Mouse (Mus musculus): ENCODE results near the gene Tapbpl. TPM values are rescaled to one million over a fixed set of nuclear protein-coding genes. Genes with fewer than 3 reads are reported as not detected.
A peak's percentile ranks its signal among the peaks of the same experiment; 100 is the strongest.

Tapbpl gene
- polyA plus RNA-seq, 1 experiment, result 45.1 TPM

GRCm38 (mm10) chr6:125232516-125232915, 856 bp upstream of the Tapbpl start:
- no peak overlapping the region for H3K4me3 ChIP-seq (ENCODE audit: low read depth, low read length)
- peaks cover 11% of the 10 kb centered on the region; the same call in 1 of the 2 replicates for H3K4me1 ChIP-seq (ENCODE audit: control insufficient read depth, insufficient read depth, insufficient read length, low read length)
- peak overlapping the region; percentile 94 for H3K27ac ChIP-seq (ENCODE audit: insufficient read depth, low read depth, low read length)
- H3K36me3 ChIP-seq (ENCODE audit: control insufficient read depth, insufficient read depth, low read length), result peaks cover 15% of the 10 kb centered on the region
- H3K27me3 ChIP-seq (ENCODE audit: control insufficient read depth, insufficient read depth, low read length), result no peaks in the 10 kb centered on the region
- TF ChIP-seq CTCF (IDR thresholded peaks at IDR 0.05; ENCODE audit: extremely low read depth, insufficient read length, insufficient replicate concordance, low read depth, low read length) (no peak), POLR2A (IDR thresholded peaks at IDR 0.05; ENCODE audit: low read depth, low read length) (no peak)
- 72% methylated on average over 6 of the region's 6 CpGs for WGBS

GRCm38 (mm10) chr6:125232045-125232437, 381 bp upstream of the Tapbpl start:
- peak overlapping the region; percentile 94 for H3K27ac ChIP-seq (ENCODE audit: insufficient read depth, low read depth, low read length)
- TF ChIP-seq POLR2A (IDR thresholded peaks at IDR 0.05; ENCODE audit: low read depth, low read length), result no peak
- TF ChIP-seq CTCF (IDR thresholded peaks at IDR 0.05; ENCODE audit: extremely low read depth, insufficient read length, insufficient replicate concordance, low read depth, low read length), result no peak
- peak overlapping the region; percentile 80 for H3K4me3 ChIP-seq (ENCODE audit: low read depth, low read length)
- H3K27me3 ChIP-seq (ENCODE audit: control insufficient read depth, insufficient read depth, low read length), result no peaks in the 10 kb centered on the region
- peaks cover 17% of the 10 kb centered on the region for H3K36me3 ChIP-seq (ENCODE audit: control insufficient read depth, insufficient read depth, low read length)
- H3K4me1 ChIP-seq (ENCODE audit: control insufficient read depth, insufficient read depth, insufficient read length, low read length), result peaks cover 11% of the 10 kb centered on the region; the same call in 1 of the 2 replicates
- WGBS, result 16% methylated on average over 4 of the region's 4 CpGs

GRCm38 (mm10) chr6:125230571-125230970, 1.1 kb downstream of the Tapbpl start:
- Histone ChIP-seq H3K36me3 (ENCODE audit: control insufficient read depth, insufficient read depth, low read length) (peaks cover 30% of the 10 kb centered on the region), H3K27me3 (ENCODE audit: control insufficient read depth, insufficient read depth, low read length) (no peaks in the 10 kb centered on the region), H3K4me3 (ENCODE audit: low read depth, low read length) (peak overlapping the region; percentile 32), H3K27ac (ENCODE audit: insufficient read depth, low read depth, low read length) (no peak overlapping the region; the same call in 1 of the 2 replicates), H3K4me1 (ENCODE audit: control insufficient read depth, insufficient read depth, insufficient read length, low read length) (peaks cover 11% of the 10 kb centered on the region; the same call in 1 of the 2 replicates)
- TF ChIP-seq POLR2A (IDR thresholded peaks at IDR 0.05; ENCODE audit: low read depth, low read length), result no peak
- no peak for TF ChIP-seq CTCF (IDR thresholded peaks at IDR 0.05; ENCODE audit: extremely low read depth, insufficient read length, insufficient replicate concordance, low read depth, low read length)
- WGBS, result 56% methylated on average over 9 of the region's 9 CpGs

GRCm38 (mm10) chr6:125225518-125226115, 6.0 kb downstream of the Tapbpl start:
- H3K4me1 ChIP-seq (ENCODE audit: control insufficient read depth, insufficient read depth, insufficient read length, low read length), result peaks cover 2% of the 10 kb centered on the region; the same call in 1 of the 2 replicates
- H3K27me3 ChIP-seq (ENCODE audit: control insufficient read depth, insufficient read depth, low read length), result no peaks in the 10 kb centered on the region
- no peak overlapping the region for H3K4me3 ChIP-seq (ENCODE audit: low read depth, low read length)
- H3K36me3 ChIP-seq (ENCODE audit: control insufficient read depth, insufficient read depth, low read length), result peaks cover 53% of the 10 kb centered on the region
- no peak overlapping the region for H3K27ac ChIP-seq (ENCODE audit: insufficient read depth, low read depth, low read length)
- WGBS, result 87% methylated on average over 5 of the region's 5 CpGs
- TF ChIP-seq CTCF (IDR thresholded peaks at IDR 0.05; ENCODE audit: extremely low read depth, insufficient read length, insufficient replicate concordance, low read depth, low read length), result peak; percentile 30; the same call in 1 of the 2 replicates
- TF ChIP-seq POLR2A (IDR thresholded peaks at IDR 0.05; ENCODE audit: low read depth, low read length), result no peak

GRCm38 (mm10) chr6:125222577-125222976, 9.1 kb downstream of the Tapbpl start:
- 71% methylated on average over 3 of the region's 3 CpGs for WGBS
- Histone ChIP-seq H3K27me3 (ENCODE audit: control insufficient read depth, insufficient read depth, low read length) (no peaks in the 10 kb centered on the region), H3K4me3 (ENCODE audit: low read depth, low read length) (no peak overlapping the region), H3K4me1 (ENCODE audit: control insufficient read depth, insufficient read depth, insufficient read length, low read length) (no peaks in the 10 kb centered on the region), H3K27ac (ENCODE audit: insufficient read depth, low read depth, low read length) (peak overlapping the region; percentile 52), H3K36me3 (ENCODE audit: control insufficient read depth, insufficient read depth, low read length) (peaks cover 49% of the 10 kb centered on the region)
- TF ChIP-seq POLR2A (IDR thresholded peaks at IDR 0.05; ENCODE audit: low read depth, low read length) (no peak), CTCF (IDR thresholded peaks at IDR 0.05; ENCODE audit: extremely low read depth, insufficient read length, insufficient replicate concordance, low read depth, low read length) (no peak)

GRCm38 (mm10) chr6:125222146-125222545, 9.5 kb downstream of the Tapbpl start:
- H3K27ac ChIP-seq (ENCODE audit: insufficient read depth, low read depth, low read length), result peak overlapping the region; percentile 52; the same call in 1 of the 2 replicates
- TF ChIP-seq POLR2A (IDR thresholded peaks at IDR 0.05; ENCODE audit: low read depth, low read length) (no peak), CTCF (IDR thresholded peaks at IDR 0.05; ENCODE audit: extremely low read depth, insufficient read length, insufficient replicate concordance, low read depth, low read length) (no peak)
- no peaks in the 10 kb centered on the region for H3K27me3 ChIP-seq (ENCODE audit: control insufficient read depth, insufficient read depth, low read length)
- 37% methylated on average over 2 of the region's 2 CpGs for WGBS
- no peak overlapping the region for H3K4me3 ChIP-seq (ENCODE audit: low read depth, low read length)
- no peaks in the 10 kb centered on the region for H3K4me1 ChIP-seq (ENCODE audit: control insufficient read depth, insufficient read depth, insufficient read length, low read length)
- peaks cover 47% of the 10 kb centered on the region for H3K36me3 ChIP-seq (ENCODE audit: control insufficient read depth, insufficient read depth, low read length)

GRCm38 (mm10) chr6:125221115-125221745, 10.4 kb downstream of the Tapbpl start:
- H3K27me3 ChIP-seq (ENCODE audit: control insufficient read depth, insufficient read depth, low read length), result no peaks in the 10 kb centered on the region
- H3K36me3 ChIP-seq (ENCODE audit: control insufficient read depth, insufficient read depth, low read length), result peaks cover 39% of the 10 kb centered on the region
- H3K4me3 ChIP-seq (ENCODE audit: low read depth, low read length), result no peak overlapping the region
- 95% methylated on average over 20 of the region's 20 CpGs for WGBS
- H3K4me1 ChIP-seq (ENCODE audit: control insufficient read depth, insufficient read depth, insufficient read length, low read length), result no peaks in the 10 kb centered on the region
- 0 out of 2 replicates have a peak overlapping the region, but pooled peaks have one; percentile 0 for H3K27ac ChIP-seq (ENCODE audit: insufficient read depth, low read depth, low read length)
- TF ChIP-seq POLR2A (IDR thresholded peaks at IDR 0.05; ENCODE audit: low read depth, low read length) (no peak), CTCF (IDR thresholded peaks at IDR 0.05; ENCODE audit: extremely low read depth, insufficient read length, insufficient replicate concordance, low read depth, low read length) (no peak)
